Mouse (Mus musculus) liver, adult 2 months (tissue): ENCODE measurements around the gene Hoxc12. TPM values are rescaled to one million over a fixed set of nuclear protein-coding genes. Genes with fewer than 3 reads are reported as not detected.

Experiments used
- DNase-seq: peaks from one replicate; pipeline ENCODE4 v3.0.0-alpha.2; 2011; ENCODE audit warnings: low read depth, low spot score; ENCODE audit errors: extremely low read depth
- H3K27ac ChIP-seq: fragments of 200-500 bp; replicated peaks from 2 replicates; pipeline ENCODE4 v1.5.1; 2012; ENCODE audit warnings: low read depth, mild to moderate bottlenecking, control low read depth, inconsistent platforms, low read length; ENCODE audit not compliant: insufficient read depth
- H3K27me3 ChIP-seq: fragments of 200-500 bp; 2 replicates; pipeline ENCODE4 v1.6.1; 2012; ENCODE audit warnings: mild to moderate bottlenecking, moderate library complexity, low read length, inconsistent platforms; ENCODE audit not compliant: control insufficient read depth, insufficient read depth
- H3K36me3 ChIP-seq: fragments of 200-500 bp; 2 replicates; pipeline ENCODE4 v1.6.1; 2012; ENCODE audit warnings: low read length, inconsistent platforms; ENCODE audit not compliant: control insufficient read depth, insufficient read depth
- H3K4me1 ChIP-seq: fragments of 200-500 bp; 2 replicates; pipeline ENCODE4 v1.6.1; 2011; ENCODE audit warnings: low read length; ENCODE audit not compliant: control insufficient read depth, insufficient read depth
- H3K4me3 ChIP-seq: fragments of 200-500 bp; 2 replicates; pipeline ENCODE4 v1.5.1; 2011; ENCODE audit warnings: low read depth, mild to moderate bottlenecking, control low read depth, low read length, moderate library complexity; ENCODE audit not compliant: insufficient read depth
- H3K79me2 ChIP-seq: fragments of 200-500 bp; 2 replicates; pipeline ENCODE4 v1.6.1; 2012; ENCODE audit warnings: inconsistent platforms, mild to moderate bottlenecking, low read length, moderate library complexity; ENCODE audit not compliant: control insufficient read depth, insufficient read depth
- H3K9ac ChIP-seq: fragments of 200-500 bp; 2 replicates; pipeline ENCODE4 v1.6.1; 2012; ENCODE audit warnings: low read depth, mild to moderate bottlenecking, control low read depth, inconsistent platforms, low read length
- CTCF ChIP-seq: fragments of 200-500 bp; IDR thresholded peaks from 2 replicates; pipeline ENCODE4 v1.5.1; 2011; ENCODE audit warnings: low read depth, low read length, control low read depth
- POLR2A ChIP-seq: fragments of 200-500 bp; IDR thresholded peaks from 2 replicates; pipeline ENCODE4 v1.6.1; 2011; ENCODE audit warnings: low read length, control low read depth; ENCODE audit not compliant: insufficient read depth; ENCODE audit errors: extremely low read depth
- whole genome bisulfite sequencing: fragments of 180-500 bp; shearing (Covaris S2); methylation state at CpG from one replicate; pipeline ENCODE4 v1.1.7; 2018; 5-methylcytosine and 5-hydroxymethylcytosine counted together
- polyA plus RNA-seq: library from polyadenylated mRNA; depleted of rRNA; stranded (reverse); fragments of >200 nt; gene quantifications from 2 replicates; pipeline ENCODE4 v1.2.3, GENCODE M21; 2012
- total RNA-seq: library from RNA; depleted of rRNA; stranded (reverse); fragments of >200 nt; gene quantifications from 2 replicates; pipeline ENCODE4 v1.2.3, GENCODE M21; 2014

The Hoxc12 gene
- total and polyA plus RNA-seq, 2 experiments: not detected

- Histone ChIP-seq H3K27ac (no peak overlapping the region), H3K79me2 (0 out of 2 replicates have a peak, but pooled peaks cover 3% of the 10 kb centered on the region), H3K4me3 (no peak overlapping the region), H3K4me1 (no peaks in the 10 kb centered on the region), H3K36me3 (no peaks in the 10 kb centered on the region), H3K27me3 (peaks cover 30% of the 10 kb centered on the region), H3K9ac (no peak overlapping the region)
- 6% methylated on average over 12 of the region's 12 CpGs for WGBS
- TF ChIP-seq CTCF: no peak
- no peak for TF ChIP-seq POLR2A
- DNase-seq: no peak
These were observed 2.1 kb upstream of the Hoxc12 start for GRCm38 (mm10) chr15:102934438-102934837.

- no peak for DNase-seq
- no peak for TF ChIP-seq POLR2A
- no peak for TF ChIP-seq CTCF
- Histone ChIP-seq H3K27me3 (peaks cover 32% of the 10 kb centered on the region), H3K9ac (no peak overlapping the region), H3K4me1 (no peaks in the 10 kb centered on the region), H3K27ac (no peak overlapping the region), H3K36me3 (no peaks in the 10 kb centered on the region), H3K4me3 (no peak overlapping the region), H3K79me2 (0 out of 2 replicates have a peak, but pooled peaks cover 3% of the 10 kb centered on the region)
- 2% methylated on average over 26 of the region's 27 CpGs for WGBS
These were observed 1.7 kb upstream of the Hoxc12 start for GRCm38 (mm10) chr15:102934897-102935296.

GRCm38 (mm10) chr15:102937036-102937666 lies 594 bp downstream of the Hoxc12 start:
- DNase-seq: no peak
- Histone ChIP-seq H3K79me2 (0 out of 2 replicates have a peak, but pooled peaks cover 3% of the 10 kb centered on the region), H3K36me3 (no peaks in the 10 kb centered on the region), H3K4me3 (no peak overlapping the region), H3K27ac (no peak overlapping the region), H3K27me3 (peaks cover 24% of the 10 kb centered on the region), H3K9ac (no peak overlapping the region), H3K4me1 (no peaks in the 10 kb centered on the region)
- WGBS: 4% methylated on average over 50 of the region's 50 CpGs
- TF ChIP-seq POLR2A (no peak), CTCF (no peak)

- no peak overlapping the region for H3K27ac ChIP-seq
- DNase-seq: no peak
- H3K4me1 ChIP-seq: no peaks in the 10 kb centered on the region
- no peaks in the 10 kb centered on the region for H3K36me3 ChIP-seq
- peaks cover 34% of the 10 kb centered on the region for H3K27me3 ChIP-seq
- WGBS: 4% methylated on average over 34 of the region's 34 CpGs
- H3K79me2 ChIP-seq: 0 out of 2 replicates have a peak, but pooled peaks cover 3% of the 10 kb centered on the region
- no peak overlapping the region for H3K4me3 ChIP-seq
- TF ChIP-seq POLR2A (no peak), CTCF (no peak)
- H3K9ac ChIP-seq: no peak overlapping the region
These were observed 2.9 kb downstream of the Hoxc12 start for GRCm38 (mm10) chr15:102939256-102940155.

GRCm38 (mm10) chr15:102942739-102943467 lies 6.3 kb downstream of the Hoxc12 start:
- no peak for TF ChIP-seq CTCF
- TF ChIP-seq POLR2A: no peak
- Histone ChIP-seq H3K27me3 (peaks cover 25% of the 10 kb centered on the region), H3K27ac (no peak overlapping the region)

More at GRCm38 (mm10) chr15:102942739-102943467, 6.3 kb downstream of the Hoxc12 start:
- no peak overlapping the region for H3K4me3 ChIP-seq
- H3K36me3 ChIP-seq: no peaks in the 10 kb centered on the region
- DNase-seq: no peak
- H3K9ac ChIP-seq: no peak overlapping the region
- 2% methylated on average over 47 of the region's 53 CpGs for WGBS
- H3K4me1 ChIP-seq: no peaks in the 10 kb centered on the region
- no peaks in the 10 kb centered on the region for H3K79me2 ChIP-seq
